Mouse (Mus musculus): Measurements from ENCODE around the gene Akirin2. TPM values are rescaled to one million over a fixed set of nuclear protein-coding genes. Genes with fewer than 3 reads are reported as not detected.

Akirin2 gene
- polyA plus RNA-seq (2012; ENCODE audit: insufficient read depth, insufficient read length, missing spikeins) = 31.4 and 41.0 TPM in 2 replicates

- Histone ChIP-seq H3K27ac (replicated peaks; ENCODE audit: low read depth, low read length) (peak within 1 kb of the TSS; percentile 89), H3K4me3 (ENCODE audit: insufficient read depth, low read depth, low read length) (peak within 1 kb of the TSS; percentile 96), H3K4me1 (ENCODE audit: control insufficient read depth, insufficient read depth, insufficient read length, low read length) (peaks cover 13% of the 10 kb centered on the region)
Observed at GRCm38 (mm10) chr4:34550748-34551097, at the start of gene Akirin2. Gene Akirin2 (plus strand): TSS chr4:34550937.

DNA sequence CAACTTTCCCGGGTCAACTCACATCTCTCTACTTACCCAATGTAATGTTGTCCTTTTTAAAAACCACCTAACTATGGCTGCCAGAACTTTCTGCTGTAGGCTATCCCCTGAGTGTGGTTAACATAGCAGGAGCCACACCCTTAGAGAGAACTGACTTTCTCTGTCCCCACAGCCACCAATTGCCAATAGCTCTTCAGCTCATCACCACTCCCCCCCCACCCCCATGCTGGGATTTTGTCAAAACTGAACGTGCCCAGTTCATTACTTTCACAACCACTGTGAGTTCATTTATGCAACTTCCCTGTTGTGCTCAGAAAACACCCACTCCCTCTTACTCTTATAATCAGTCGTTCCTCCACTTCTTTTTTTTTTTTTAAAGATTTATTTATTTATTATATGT, 40.4 kb upstream of the Akirin2 start:
- H3K4me3 ChIP-seq (ENCODE audit: insufficient read depth, low read depth, low read length) = no peak overlapping the region
- H3K27ac ChIP-seq (replicated peaks; ENCODE audit: low read depth, low read length) = no peak overlapping the region
- no peaks in the 10 kb centered on the region for H3K4me1 ChIP-seq (ENCODE audit: control insufficient read depth, insufficient read depth, insufficient read length, low read length)

DNA sequence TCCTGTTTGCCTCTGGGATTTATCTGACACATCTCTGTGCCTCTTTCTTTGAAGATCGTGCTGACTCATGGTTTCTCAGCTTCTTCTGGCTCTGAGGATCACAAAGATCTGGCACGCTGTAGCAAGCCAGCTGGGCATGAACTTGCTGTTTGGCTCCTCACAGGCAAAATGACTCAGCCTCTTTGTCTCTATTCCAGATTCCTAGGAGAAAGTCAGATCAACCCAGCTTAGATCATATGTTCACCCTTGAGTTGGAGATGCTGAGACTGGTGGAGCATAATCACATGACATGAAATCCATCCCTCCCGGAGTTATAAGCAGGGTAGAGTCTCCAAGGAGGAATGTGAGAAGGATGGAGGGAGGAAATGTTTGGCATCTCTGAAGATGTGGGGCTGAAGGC, 27.9 kb upstream of the Akirin2 start:
- Histone ChIP-seq H3K4me3 (ENCODE audit: insufficient read depth, low read depth, low read length) (no peak overlapping the region), H3K27ac (replicated peaks; ENCODE audit: low read depth, low read length) (no peak overlapping the region)

DNA sequence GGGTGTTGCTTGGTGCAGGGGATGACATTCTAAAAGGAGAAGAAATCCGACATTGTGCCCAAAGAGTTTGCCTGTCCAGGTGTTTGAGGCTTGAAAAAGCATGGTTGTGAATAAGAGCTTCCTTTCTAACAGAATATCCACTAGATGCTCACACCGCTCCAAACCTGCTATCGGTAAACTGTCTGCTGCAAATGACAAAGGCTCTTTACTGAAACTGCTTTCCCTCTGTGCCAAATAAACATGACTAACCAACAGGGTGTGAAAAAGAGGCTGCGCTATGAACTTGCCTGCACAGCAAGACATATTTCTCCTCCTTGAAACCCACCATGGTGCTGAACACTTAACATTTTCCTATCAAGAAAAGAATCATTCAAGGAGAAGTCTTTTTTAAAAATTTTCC, 27.2 kb upstream of the Akirin2 start:
- Histone ChIP-seq H3K27ac (replicated peaks; ENCODE audit: low read depth, low read length) (no peak overlapping the region), H3K4me1 (ENCODE audit: control insufficient read depth, insufficient read depth, insufficient read length, low read length) (no peaks in the 10 kb centered on the region), H3K4me3 (ENCODE audit: insufficient read depth, low read depth, low read length) (no peak overlapping the region)

More for the DNA sequence above, 27.9 kb upstream of the Akirin2 start:
- H3K4me1 ChIP-seq (ENCODE audit: control insufficient read depth, insufficient read depth, insufficient read length, low read length) = no peaks in the 10 kb centered on the region

DNA sequence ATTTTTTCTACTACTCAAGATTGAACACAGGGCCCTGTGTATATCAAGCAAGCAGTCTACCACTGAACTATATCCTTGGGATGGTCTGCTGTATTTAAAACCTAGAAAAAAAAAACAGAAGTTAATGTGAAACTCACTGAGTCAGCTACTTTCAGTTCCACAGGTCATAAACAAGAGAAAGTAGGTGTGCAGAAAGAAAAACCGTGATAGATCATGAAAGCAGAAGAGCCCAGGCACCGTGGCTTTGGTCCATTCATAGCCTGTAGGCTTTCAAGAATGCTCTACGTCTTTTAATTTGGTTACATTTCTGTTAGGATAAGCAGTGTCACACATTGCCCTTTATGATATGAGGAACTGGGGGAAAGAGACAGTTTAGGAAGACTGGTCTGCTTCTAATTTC, 24.0 kb upstream of the Akirin2 start:
- H3K4me1 ChIP-seq (ENCODE audit: control insufficient read depth, insufficient read depth, insufficient read length, low read length) = no peaks in the 10 kb centered on the region
- H3K27ac ChIP-seq (replicated peaks; ENCODE audit: low read depth, low read length) = no peak overlapping the region
- no peak overlapping the region for H3K4me3 ChIP-seq (ENCODE audit: insufficient read depth, low read depth, low read length)

GRCm38 (mm10) chr4:34528430-34529100, 22.2 kb upstream of the Akirin2 start:
- Histone ChIP-seq H3K4me1 (ENCODE audit: control insufficient read depth, insufficient read depth, insufficient read length, low read length) (no peaks in the 10 kb centered on the region), H3K4me3 (ENCODE audit: insufficient read depth, low read depth, low read length) (no peak overlapping the region), H3K27ac (replicated peaks; ENCODE audit: low read depth, low read length) (no peak overlapping the region)

GRCm38 (mm10) chr4:34529379-34529778, 21.4 kb upstream of the Akirin2 start:
- Histone ChIP-seq H3K27ac (replicated peaks; ENCODE audit: low read depth, low read length) (no peak overlapping the region), H3K4me3 (ENCODE audit: insufficient read depth, low read depth, low read length) (no peak overlapping the region), H3K4me1 (ENCODE audit: control insufficient read depth, insufficient read depth, insufficient read length, low read length) (no peaks in the 10 kb centered on the region)

- H3K27ac ChIP-seq (replicated peaks; ENCODE audit: low read depth, low read length) = no peak overlapping the region
- H3K4me3 ChIP-seq (ENCODE audit: insufficient read depth, low read depth, low read length) = no peak overlapping the region
- no peaks in the 10 kb centered on the region for H3K4me1 ChIP-seq (ENCODE audit: control insufficient read depth, insufficient read depth, insufficient read length, low read length)
Observed at GRCm38 (mm10) chr4:34529941-34530340, 20.8 kb upstream of the Akirin2 start.

GRCm38 (mm10) chr4:34549981-34550747, 573 bp upstream of the Akirin2 start:
- Histone ChIP-seq H3K4me1 (ENCODE audit: control insufficient read depth, insufficient read depth, insufficient read length, low read length) (peaks cover 7% of the 10 kb centered on the region), H3K27ac (replicated peaks; ENCODE audit: low read depth, low read length) (peak overlapping the region; percentile 89)

GRCm38 (mm10) chr4:34551098-34551809, 517 bp downstream of the Akirin2 start:
- Histone ChIP-seq H3K27ac (replicated peaks; ENCODE audit: low read depth, low read length) (peak overlapping the region; percentile 89), H3K4me1 (ENCODE audit: control insufficient read depth, insufficient read depth, insufficient read length, low read length) (peaks cover 14% of the 10 kb centered on the region), H3K4me3 (ENCODE audit: insufficient read depth, low read depth, low read length) (peak overlapping the region; percentile 96)

More at GRCm38 (mm10) chr4:34549981-34550747, 573 bp upstream of the Akirin2 start:
- peak overlapping the region; percentile 96 for H3K4me3 ChIP-seq (ENCODE audit: insufficient read depth, low read depth, low read length)

DNA sequence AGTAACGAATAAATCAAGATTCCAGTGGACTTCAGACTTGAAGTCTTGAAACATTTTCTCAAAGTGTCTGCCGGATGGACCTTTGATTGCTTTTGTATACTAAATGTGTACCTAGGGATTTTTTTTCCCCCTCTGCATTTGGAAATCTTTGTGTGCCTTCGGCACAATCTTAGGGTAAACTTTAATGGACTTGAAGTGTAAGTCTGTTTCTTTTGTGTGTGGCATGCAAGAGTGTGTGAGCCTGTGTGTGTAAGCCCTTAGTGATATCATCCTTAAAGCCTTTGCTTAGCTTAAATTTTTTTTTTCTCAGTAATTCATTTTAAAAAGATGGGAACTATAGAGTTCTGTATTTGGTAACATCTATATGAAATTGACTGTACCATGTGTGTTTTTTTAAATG, 1.2 kb downstream of the Akirin2 start:
- Histone ChIP-seq H3K4me3 (ENCODE audit: insufficient read depth, low read depth, low read length) (peak overlapping the region; percentile 96), H3K4me1 (ENCODE audit: control insufficient read depth, insufficient read depth, insufficient read length, low read length) (peaks cover 15% of the 10 kb centered on the region), H3K27ac (replicated peaks; ENCODE audit: low read depth, low read length) (peak overlapping the region; percentile 89; the same call in 1 of the 2 replicates)

- H3K4me3 ChIP-seq (ENCODE audit: insufficient read depth, low read depth, low read length) = no peak overlapping the region
- H3K4me1 ChIP-seq (ENCODE audit: control insufficient read depth, insufficient read depth, insufficient read length, low read length) = peaks cover 21% of the 10 kb centered on the region
- H3K27ac ChIP-seq (replicated peaks; ENCODE audit: low read depth, low read length) = no peak overlapping the region
Observed at GRCm38 (mm10) chr4:34554596-34554995, 3.9 kb downstream of the Akirin2 start.

DNA sequence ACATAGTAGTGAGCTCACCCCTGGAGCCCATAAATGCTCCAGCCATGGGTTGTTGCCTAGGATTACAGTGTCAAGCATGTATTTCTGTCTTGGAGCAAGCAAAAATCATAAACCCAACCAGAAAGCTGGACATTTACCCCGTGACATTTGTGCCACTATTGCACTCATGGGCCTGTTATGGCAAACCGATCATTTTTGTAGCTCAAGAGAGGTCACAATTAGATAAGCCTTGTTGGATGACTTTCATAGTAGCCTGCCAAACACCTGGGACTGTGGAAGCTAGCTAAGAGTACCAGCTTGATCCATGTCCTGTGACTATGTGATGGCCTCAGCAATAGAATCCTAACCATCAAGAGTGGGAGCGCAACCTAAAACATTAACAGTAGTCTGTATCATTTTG, 4.9 kb downstream of the Akirin2 start:
- Histone ChIP-seq H3K4me1 (ENCODE audit: control insufficient read depth, insufficient read depth, insufficient read length, low read length) (peaks cover 21% of the 10 kb centered on the region), H3K4me3 (ENCODE audit: insufficient read depth, low read depth, low read length) (no peak overlapping the region), H3K27ac (replicated peaks; ENCODE audit: low read depth, low read length) (no peak overlapping the region; the same call in 1 of the 2 replicates)

GRCm38 (mm10) chr4:34556183-34556582, 5.4 kb downstream of the Akirin2 start:
- Histone ChIP-seq H3K4me3 (ENCODE audit: insufficient read depth, low read depth, low read length) (no peak overlapping the region), H3K27ac (replicated peaks; ENCODE audit: low read depth, low read length) (no peak overlapping the region), H3K4me1 (ENCODE audit: control insufficient read depth, insufficient read depth, insufficient read length, low read length) (peaks cover 21% of the 10 kb centered on the region)

GRCm38 (mm10) chr4:34560971-34561370, 10.2 kb downstream of the Akirin2 start:
- Histone ChIP-seq H3K4me3 (ENCODE audit: insufficient read depth, low read depth, low read length) (no peak overlapping the region), H3K27ac (replicated peaks; ENCODE audit: low read depth, low read length) (no peak overlapping the region), H3K4me1 (ENCODE audit: control insufficient read depth, insufficient read depth, insufficient read length, low read length) (peaks cover 7% of the 10 kb centered on the region)

All from brown adipose tissue, adult 24 weeks (tissue).